ENCODE assay signal across 21 mouse cellular contexts in the genomic region with DNA sequence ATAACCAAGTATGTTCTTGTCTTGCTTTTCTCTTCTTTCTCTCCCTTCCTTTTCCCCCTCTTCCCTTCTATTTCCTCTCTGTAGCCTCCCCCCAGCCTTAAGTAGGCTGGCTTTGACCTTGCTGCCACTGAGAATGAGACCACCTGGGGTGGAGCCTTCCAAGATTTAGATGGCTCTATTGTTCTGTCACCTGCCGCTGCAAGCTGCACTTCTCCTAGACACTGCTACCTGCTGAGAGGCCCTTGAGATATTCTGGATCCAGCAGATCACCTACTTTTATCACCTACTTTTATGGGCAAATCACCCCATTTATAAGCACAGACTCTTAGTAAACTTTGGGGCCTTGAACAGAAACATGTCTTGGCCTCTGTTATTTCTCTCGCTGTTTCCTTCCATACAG.
"Had no signal": no experiment of that assay in that cellular context is flagged by ENCODE, and none has a peak within 500 bp of the region (broad histone marks: within the 10 kb centered on the region; RNA-seq: fewer than 3 reads in every experiment).

No protein-coding gene starts in this region.

- H3K4me3 ChIP-seq: midbrain, embryonic 13.5 days; myocyte; neural tube, embryonic 13.5 days; neural tube, embryonic 15.5 days; stomach, embryonic 15.5 days had no signal

- ATAC-seq: midbrain, embryonic 13.5 days; midbrain, embryonic 16.5 days had no signal

- DNase-seq: lung, adult 18-20 months; lung, embryonic 14.5 days; lung, postnatal 10 days; retina, postnatal 1 day; right cerebral cortex, adult 18-20 months; right cerebral cortex, postnatal 25 days; right cerebral cortex, postnatal 4 days; spleen, adult 18-20 months; thymus, adult 2 months; thymus, postnatal 25 days; thymus, postnatal 4 days had no signal

- H3K9me3 ChIP-seq: megakaryocyte, embryonic 14.5 days; midbrain, embryonic 13.5 days; neural tube, embryonic 13.5 days; neural tube, embryonic 15.5 days; stomach, embryonic 15.5 days had no signal

- H3K4me1 ChIP-seq: midbrain, embryonic 13.5 days; neural tube, embryonic 13.5 days; neural tube, embryonic 15.5 days; stomach, embryonic 15.5 days had no signal

- H3K27me3 ChIP-seq: megakaryocyte, embryonic 14.5 days; midbrain, embryonic 13.5 days; neural tube, embryonic 13.5 days; neural tube, embryonic 15.5 days; stomach, embryonic 15.5 days had no signal

- H3K4me2 ChIP-seq: lung, embryonic 14.5 days; midbrain, embryonic 11.5 days; midbrain, embryonic 13.5 days; neural tube, embryonic 13.5 days; neural tube, embryonic 15.5 days; stomach, embryonic 15.5 days had no signal

- H3K9ac ChIP-seq: lung, embryonic 14.5 days; midbrain, embryonic 13.5 days; neural tube, embryonic 13.5 days; neural tube, embryonic 15.5 days; stomach, embryonic 15.5 days had no signal

- H3K36me3 ChIP-seq: midbrain, embryonic 13.5 days; neural tube, embryonic 13.5 days; neural tube, embryonic 15.5 days; stomach, embryonic 15.5 days had no signal

- H3K27ac ChIP-seq: macrophage; midbrain, embryonic 13.5 days; neural tube, embryonic 13.5 days; neural tube, embryonic 15.5 days; stomach, embryonic 15.5 days; stomach, postnatal 0 days had no signal
